Mouse (Mus musculus): ENCODE results near the gene Zfp639. TPM values are rescaled to one million over a fixed set of nuclear protein-coding genes. Genes with fewer than 3 reads are reported as not detected.

Zfp639 gene
- polyA plus RNA-seq, 1 experiment from 2014 or later: 44.9 TPM

- ATAC-seq (ENCODE audit: low read depth): no peak
Observed at GRCm38 (mm10) chr3:32486543-32486942, 23.5 kb upstream of the Zfp639 start.

GRCm38 (mm10) chr3:32488172-32488571 is 21.9 kb upstream of the Zfp639 start:
- H3K9ac ChIP-seq (replicated peaks; ENCODE audit: low read depth, low read length): no peak overlapping the region
- no peak for ATAC-seq (ENCODE audit: low read depth)
- no peaks in the 10 kb centered on the region for H3K4me1 ChIP-seq (ENCODE audit: control insufficient read depth, insufficient read depth, low read length)
- no peak overlapping the region for H3K4me3 ChIP-seq (ENCODE audit: low read depth, low read length)
- WGBS: 84% methylated on average over 6 of the region's 6 CpGs
- H3K36me3 ChIP-seq (ENCODE audit: control insufficient read depth, insufficient read depth, low read length): no peaks in the 10 kb centered on the region
- H3K4me2 ChIP-seq (ENCODE audit: low read depth, low read length): no peak overlapping the region
- H3K27me3 ChIP-seq (ENCODE audit: control insufficient read depth, insufficient read depth, low read length): no peaks in the 10 kb centered on the region
- H3K27ac ChIP-seq (ENCODE audit: low read depth, low read length): no peak overlapping the region
- H3K9me3 ChIP-seq (ENCODE audit: control insufficient read depth, low read length): no peaks in the 10 kb centered on the region

More at GRCm38 (mm10) chr3:32486543-32486942, 23.5 kb upstream of the Zfp639 start:
- Histone ChIP-seq H3K36me3 (ENCODE audit: control insufficient read depth, insufficient read depth, low read length) (no peaks in the 10 kb centered on the region), H3K27me3 (ENCODE audit: control insufficient read depth, insufficient read depth, low read length) (no peaks in the 10 kb centered on the region), H3K9ac (replicated peaks; ENCODE audit: low read depth, low read length) (no peak overlapping the region), H3K4me2 (ENCODE audit: low read depth, low read length) (no peak overlapping the region), H3K4me1 (ENCODE audit: control insufficient read depth, insufficient read depth, low read length) (no peaks in the 10 kb centered on the region), H3K27ac (ENCODE audit: low read depth, low read length) (no peak overlapping the region), H3K9me3 (ENCODE audit: control insufficient read depth, low read length) (no peaks in the 10 kb centered on the region), H3K4me3 (ENCODE audit: low read depth, low read length) (no peak overlapping the region)
- WGBS: 85% methylated on average over 4 of the region's 4 CpGs

DNA sequence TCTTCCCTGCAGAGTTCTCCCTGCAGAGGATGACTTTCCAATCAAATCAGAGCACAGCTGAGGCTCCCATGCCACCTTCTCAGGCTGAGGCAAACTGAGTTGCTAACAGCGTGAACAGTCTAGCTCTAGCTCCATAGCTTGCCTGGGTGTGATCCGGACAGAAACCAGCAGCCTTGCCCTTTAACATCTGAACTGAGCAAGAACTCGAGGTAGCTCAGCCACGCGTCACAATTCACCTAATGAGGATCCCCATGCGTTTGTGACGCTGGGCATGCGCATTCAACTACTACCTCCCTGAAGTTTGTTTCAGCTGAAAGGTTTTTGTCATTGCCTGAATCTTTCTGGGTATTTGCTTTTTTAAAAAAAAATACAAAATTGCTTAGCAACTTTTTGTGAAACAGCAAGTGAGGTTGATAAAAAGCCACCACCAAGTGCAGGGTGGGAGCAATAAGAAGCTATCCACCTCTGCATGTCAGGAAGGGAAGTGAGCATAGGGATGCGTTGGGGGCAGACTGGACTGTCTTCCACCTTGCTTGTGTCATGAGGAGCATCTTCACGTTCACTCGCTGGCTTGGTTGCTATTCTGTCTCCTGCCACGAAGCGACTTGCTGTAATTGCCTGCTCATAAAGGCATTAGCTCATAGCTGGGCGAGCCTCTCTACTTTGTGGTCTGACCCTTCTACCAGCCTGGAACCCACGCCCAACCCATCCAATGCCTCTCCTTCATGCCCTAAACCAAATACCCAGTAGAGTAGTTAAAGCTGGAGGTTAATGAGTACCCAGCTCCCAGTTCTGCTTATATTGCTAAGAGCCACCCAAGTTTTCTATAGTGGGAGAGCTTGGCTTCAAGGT is 19.8 kb upstream of the Zfp639 start:
- no peaks in the 10 kb centered on the region for H3K36me3 ChIP-seq (ENCODE audit: control insufficient read depth, insufficient read depth, low read length)
- H3K9me3 ChIP-seq (ENCODE audit: control insufficient read depth, low read length): no peaks in the 10 kb centered on the region
- H3K4me2 ChIP-seq (ENCODE audit: low read depth, low read length): no peak overlapping the region
- no peaks in the 10 kb centered on the region for H3K27me3 ChIP-seq (ENCODE audit: control insufficient read depth, insufficient read depth, low read length)
- no peaks in the 10 kb centered on the region for H3K4me1 ChIP-seq (ENCODE audit: control insufficient read depth, insufficient read depth, low read length)
- no peak overlapping the region for H3K27ac ChIP-seq (ENCODE audit: low read depth, low read length)
- WGBS: 66% methylated on average over 15 of the region's 15 CpGs
- no peak overlapping the region for H3K4me3 ChIP-seq (ENCODE audit: low read depth, low read length)
- H3K9ac ChIP-seq (replicated peaks; ENCODE audit: low read depth, low read length): no peak overlapping the region
- no peak for ATAC-seq (ENCODE audit: low read depth)

GRCm38 (mm10) chr3:32490928-32491315 is 19.1 kb upstream of the Zfp639 start:
- H3K9me3 ChIP-seq (ENCODE audit: control insufficient read depth, low read length): no peaks in the 10 kb centered on the region
- no peak overlapping the region for H3K4me3 ChIP-seq (ENCODE audit: low read depth, low read length)
- ATAC-seq (ENCODE audit: low read depth): no peak
- H3K27ac ChIP-seq (ENCODE audit: low read depth, low read length): no peak overlapping the region
- H3K9ac ChIP-seq (replicated peaks; ENCODE audit: low read depth, low read length): no peak overlapping the region
- H3K4me1 ChIP-seq (ENCODE audit: control insufficient read depth, insufficient read depth, low read length): no peaks in the 10 kb centered on the region
- H3K36me3 ChIP-seq (ENCODE audit: control insufficient read depth, insufficient read depth, low read length): no peaks in the 10 kb centered on the region
- no peaks in the 10 kb centered on the region for H3K27me3 ChIP-seq (ENCODE audit: control insufficient read depth, insufficient read depth, low read length)
- no peak overlapping the region for H3K4me2 ChIP-seq (ENCODE audit: low read depth, low read length)

DNA sequence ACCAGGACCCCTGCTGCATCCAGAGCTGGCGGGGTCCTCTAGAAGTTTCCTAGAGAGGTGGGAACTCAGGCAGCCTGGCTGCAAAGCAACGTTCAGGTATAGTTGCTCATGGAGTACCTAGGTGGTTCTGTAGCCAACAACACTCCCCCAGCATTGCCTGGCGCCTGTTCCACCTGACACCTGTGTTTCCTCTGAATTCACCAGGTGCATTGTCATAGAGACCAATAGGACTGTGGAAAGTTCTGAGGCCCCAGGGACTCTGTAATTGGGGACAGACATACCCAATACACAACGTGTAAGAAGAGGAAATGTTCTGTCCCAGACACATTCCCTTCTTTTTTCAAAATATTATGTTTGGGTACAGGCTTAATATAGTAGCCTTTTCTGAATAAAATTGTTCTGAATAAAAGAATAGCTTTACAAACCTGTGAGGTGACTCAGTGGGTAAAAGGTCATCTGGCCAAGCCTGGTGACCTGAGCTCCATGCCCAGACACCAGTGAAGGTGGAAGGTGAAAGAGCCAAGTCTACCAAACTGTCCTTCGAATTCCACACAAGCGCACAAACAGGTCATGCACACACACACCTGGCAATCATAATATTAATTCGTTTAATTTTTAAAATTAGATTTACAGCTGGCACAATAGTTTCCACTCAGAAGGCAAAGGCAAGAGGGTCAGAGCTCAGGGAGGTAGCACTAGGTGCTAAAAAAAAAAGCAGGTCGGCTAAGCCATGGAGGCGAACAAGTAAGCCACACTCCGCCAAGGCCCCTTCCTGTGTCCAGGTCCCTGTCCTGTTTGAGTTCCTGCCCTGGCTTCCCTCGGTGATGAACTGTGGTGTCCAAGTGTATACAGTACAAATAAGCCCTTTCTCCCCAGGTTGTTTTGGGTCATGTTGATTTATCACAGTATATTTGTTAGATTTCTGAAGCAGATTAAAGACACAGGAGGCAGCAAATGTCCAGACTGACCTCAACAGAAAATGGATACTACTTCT is 17.7 kb upstream of the Zfp639 start, which contains the start of gene Kcnmb3:
Kcnmb3 (minus strand) TSS at position 135 of the 994 bp plus-strand sequence.
- H3K9me3 ChIP-seq (ENCODE audit: control insufficient read depth, low read length): no peaks in the 10 kb centered on the region
- H3K36me3 ChIP-seq (ENCODE audit: control insufficient read depth, insufficient read depth, low read length): no peaks in the 10 kb centered on the region
- no peak for ATAC-seq (ENCODE audit: low read depth)
- no peak within 1 kb of the TSS for H3K4me2 ChIP-seq (ENCODE audit: low read depth, low read length)
- H3K4me1 ChIP-seq (ENCODE audit: control insufficient read depth, insufficient read depth, low read length): no peaks in the 10 kb centered on the region
- H3K27ac ChIP-seq (ENCODE audit: low read depth, low read length): no peak within 1 kb of the TSS
- no peaks in the 10 kb centered on the region for H3K27me3 ChIP-seq (ENCODE audit: control insufficient read depth, insufficient read depth, low read length)
- no peak within 1 kb of the TSS for H3K9ac ChIP-seq (replicated peaks; ENCODE audit: low read depth, low read length)
- H3K4me3 ChIP-seq (ENCODE audit: low read depth, low read length): no peak within 1 kb of the TSS
- 85% methylated on average over 11 of the region's 11 CpGs for WGBS

DNA sequence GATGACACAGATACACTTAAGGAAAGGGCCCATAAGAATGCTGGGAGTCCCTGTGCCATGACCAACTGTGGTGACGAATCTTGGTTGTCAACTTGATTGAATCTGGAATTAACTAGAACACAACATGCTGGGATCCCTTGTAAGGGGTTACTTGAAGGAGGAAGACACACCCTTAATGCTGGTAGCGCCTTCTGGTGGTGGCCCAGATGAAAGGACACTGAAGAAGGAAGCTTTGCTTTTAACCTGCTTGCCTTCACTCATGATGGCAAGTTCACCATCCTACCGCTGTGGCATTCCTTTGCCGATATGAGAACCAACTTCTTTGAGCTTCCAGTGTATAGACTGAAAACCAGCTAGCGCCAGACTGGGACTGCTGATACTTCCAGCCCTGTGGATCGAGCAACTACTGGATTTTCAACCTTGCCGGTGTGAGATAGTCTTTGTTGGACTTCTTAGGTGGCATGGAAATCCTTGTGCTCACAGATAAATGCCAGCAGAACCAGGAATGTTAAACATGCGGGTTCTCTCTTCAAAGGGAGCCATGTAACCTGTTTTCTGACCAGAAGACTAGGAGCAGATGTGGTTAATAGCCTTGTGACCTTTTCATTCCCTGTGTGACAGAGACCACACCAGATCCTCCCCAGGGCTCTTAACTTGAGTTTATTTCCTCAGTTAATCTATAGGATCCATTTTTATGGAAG is 15.5 kb upstream of the Zfp639 start:
- H3K27ac ChIP-seq (ENCODE audit: low read depth, low read length): no peak overlapping the region
- H3K4me3 ChIP-seq (ENCODE audit: low read depth, low read length): no peak overlapping the region
- WGBS: 88% methylated on average over 8 of the region's 8 CpGs
- H3K9me3 ChIP-seq (ENCODE audit: control insufficient read depth, low read length): no peaks in the 10 kb centered on the region
- ATAC-seq (ENCODE audit: low read depth): no peak
- no peak overlapping the region for H3K4me2 ChIP-seq (ENCODE audit: low read depth, low read length)
- no peak overlapping the region for H3K9ac ChIP-seq (replicated peaks; ENCODE audit: low read depth, low read length)
- no peaks in the 10 kb centered on the region for H3K4me1 ChIP-seq (ENCODE audit: control insufficient read depth, insufficient read depth, low read length)
- no peaks in the 10 kb centered on the region for H3K36me3 ChIP-seq (ENCODE audit: control insufficient read depth, insufficient read depth, low read length)
- no peaks in the 10 kb centered on the region for H3K27me3 ChIP-seq (ENCODE audit: control insufficient read depth, insufficient read depth, low read length)

DNA sequence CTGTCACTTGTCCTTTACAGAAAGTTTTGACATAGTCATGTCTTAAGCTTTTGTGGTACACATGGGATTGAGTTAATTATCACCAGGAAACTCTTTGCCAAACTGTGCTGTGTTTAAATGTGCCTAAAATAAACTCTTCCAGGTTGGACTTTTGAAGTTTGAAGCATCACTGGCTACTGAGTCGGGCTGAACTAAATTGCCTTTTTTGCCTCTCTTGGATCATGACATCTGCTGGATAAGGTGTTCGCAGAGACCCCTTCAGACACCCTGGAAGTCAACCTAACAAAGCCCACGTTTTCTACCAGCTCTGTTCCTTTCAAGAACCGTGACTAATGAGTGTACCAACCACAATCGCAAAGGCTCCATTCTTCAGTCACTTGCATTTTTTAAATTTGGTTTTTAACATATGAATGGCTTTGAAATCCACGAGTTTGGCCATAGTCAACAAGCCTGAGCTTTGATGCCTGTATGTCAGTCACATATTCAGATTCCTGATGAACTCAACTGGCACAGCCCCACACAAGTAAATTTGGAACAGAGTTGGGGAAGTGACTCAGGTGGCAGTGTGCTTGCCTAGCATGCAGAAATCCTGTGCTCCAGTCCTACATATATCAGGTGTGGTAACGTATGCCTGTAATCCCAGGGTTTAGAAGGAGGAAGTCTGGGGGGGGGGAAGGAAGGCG is 14.8 kb upstream of the Zfp639 start:
- H3K4me1 ChIP-seq (ENCODE audit: control insufficient read depth, insufficient read depth, low read length): no peaks in the 10 kb centered on the region
- WGBS: 46% methylated on average over 8 of the region's 8 CpGs
- H3K36me3 ChIP-seq (ENCODE audit: control insufficient read depth, insufficient read depth, low read length): no peaks in the 10 kb centered on the region
- H3K4me3 ChIP-seq (ENCODE audit: low read depth, low read length): no peak overlapping the region
- no peak overlapping the region for H3K9ac ChIP-seq (replicated peaks; ENCODE audit: low read depth, low read length)
- H3K27ac ChIP-seq (ENCODE audit: low read depth, low read length): no peak overlapping the region
- ATAC-seq (ENCODE audit: low read depth): no peak
- no peaks in the 10 kb centered on the region for H3K9me3 ChIP-seq (ENCODE audit: control insufficient read depth, low read length)
- H3K4me2 ChIP-seq (ENCODE audit: low read depth, low read length): no peak overlapping the region
- H3K27me3 ChIP-seq (ENCODE audit: control insufficient read depth, insufficient read depth, low read length): no peaks in the 10 kb centered on the region

GRCm38 (mm10) chr3:32495856-32496710 is 14.0 kb upstream of the Zfp639 start:
- no peaks in the 10 kb centered on the region for H3K4me1 ChIP-seq (ENCODE audit: control insufficient read depth, insufficient read depth, low read length)
- no peaks in the 10 kb centered on the region for H3K27me3 ChIP-seq (ENCODE audit: control insufficient read depth, insufficient read depth, low read length)
- no peak overlapping the region for H3K4me2 ChIP-seq (ENCODE audit: low read depth, low read length)
- H3K27ac ChIP-seq (ENCODE audit: low read depth, low read length): no peak overlapping the region
- no peak for ATAC-seq (ENCODE audit: low read depth)
- H3K36me3 ChIP-seq (ENCODE audit: control insufficient read depth, insufficient read depth, low read length): no peaks in the 10 kb centered on the region
- no peak overlapping the region for H3K4me3 ChIP-seq (ENCODE audit: low read depth, low read length)
- H3K9ac ChIP-seq (replicated peaks; ENCODE audit: low read depth, low read length): no peak overlapping the region
- WGBS: 59% methylated on average over 8 of the region's 8 CpGs
- H3K9me3 ChIP-seq (ENCODE audit: control insufficient read depth, low read length): no peaks in the 10 kb centered on the region
